Mouse (Mus musculus) MEL-GATA-1-ER (cell line): ENCODE results near the gene Stk26.
A peak's percentile ranks its signal among the peaks of the same experiment; 100 is the strongest.

Source experiments
- DNase-seq: peaks from one replicate; pipeline ENCODE4 v3.0.0-alpha.2; 2012; ENCODE audit warnings: low read depth; ENCODE audit errors: extremely low read depth

Stk26 gene

DNA sequence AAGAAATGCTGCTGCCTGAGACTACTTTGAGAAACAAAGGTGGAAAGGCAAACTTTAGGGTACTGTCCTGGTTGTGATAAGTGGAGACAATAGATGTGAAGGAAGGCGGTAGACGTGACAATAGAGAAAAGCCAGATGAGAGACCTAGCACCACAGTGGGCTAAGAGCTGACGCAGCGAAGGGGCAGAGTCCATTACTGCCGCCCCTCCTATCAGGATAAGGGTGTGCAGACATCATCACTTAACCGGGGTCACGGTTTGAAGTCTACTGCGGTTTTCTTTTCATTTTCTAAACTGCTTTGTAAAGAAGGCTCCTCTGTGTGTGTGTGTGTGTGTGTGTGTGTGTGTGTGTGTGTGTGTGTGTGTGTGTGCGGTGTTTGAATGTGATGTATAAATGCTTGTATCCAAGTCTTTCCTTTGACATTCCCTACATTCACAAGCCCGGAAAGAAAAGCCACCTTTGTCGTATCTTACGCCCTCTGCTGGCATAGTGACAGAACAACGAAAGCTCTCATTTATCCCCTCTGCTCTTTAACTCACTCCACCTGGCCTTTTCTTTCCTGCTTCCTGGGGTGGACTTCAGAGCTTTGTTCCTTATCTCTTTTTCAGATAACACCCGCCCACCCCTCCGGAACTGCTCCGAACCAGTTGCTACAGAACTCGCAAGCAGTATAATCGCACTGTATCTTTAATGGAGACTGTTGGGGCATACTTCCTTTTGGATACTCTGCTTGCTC, 84.0 kb downstream of the Stk26 start:
- no peak for DNase-seq

DNA sequence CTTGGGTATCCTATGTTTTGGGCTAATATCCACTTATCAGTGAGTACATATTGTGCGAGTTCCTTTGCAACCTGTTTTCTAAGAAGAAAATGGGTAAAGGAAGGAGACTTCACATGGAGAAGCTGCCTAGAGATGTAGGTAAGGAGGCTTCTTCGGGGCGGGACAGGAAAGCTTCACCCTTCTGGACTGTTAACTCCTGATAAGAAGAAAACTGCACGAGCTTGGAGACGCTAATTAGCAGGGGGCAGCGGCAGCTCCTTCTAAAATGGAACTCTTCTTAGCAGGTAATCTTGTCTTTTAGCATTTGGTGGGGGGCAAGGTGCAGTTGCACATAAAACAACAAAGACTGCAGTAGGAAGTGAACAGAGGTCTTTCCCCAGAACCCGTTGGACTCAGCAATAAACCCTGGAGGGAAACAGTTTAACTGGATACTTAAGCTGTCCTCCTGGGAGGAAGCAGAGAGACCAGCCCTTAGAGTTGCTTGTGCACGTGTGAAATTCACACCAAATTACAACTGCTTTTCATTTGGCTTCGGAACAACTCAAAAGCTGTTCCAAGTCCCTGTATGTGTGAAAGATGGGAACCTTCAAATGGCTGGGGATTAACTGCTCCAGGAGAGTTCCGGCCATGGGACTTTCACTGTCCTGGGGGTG, 86.2 kb downstream of the Stk26 start:
- peak; percentile 80 for DNase-seq

DNA sequence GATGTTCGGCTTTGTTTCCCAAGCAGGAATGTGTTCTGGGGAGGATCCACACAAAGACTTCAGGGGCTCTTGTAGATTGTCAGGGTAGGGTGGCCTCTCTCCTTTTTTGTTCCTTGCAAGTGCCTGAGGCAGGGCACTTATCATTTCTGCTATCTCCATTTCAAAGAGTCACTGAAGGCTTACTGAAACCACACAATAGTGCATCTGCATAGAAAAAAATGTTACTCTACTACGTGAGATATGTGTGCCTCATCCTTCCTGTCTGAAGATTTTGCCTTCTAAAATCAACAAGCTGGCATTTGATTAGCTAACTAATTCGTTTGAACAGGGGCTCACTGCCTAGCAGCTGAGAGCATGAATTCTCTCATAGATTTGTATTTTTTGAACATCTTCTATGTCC, 89.5 kb downstream of the Stk26 start:
- peak; percentile 39 for DNase-seq

DNA sequence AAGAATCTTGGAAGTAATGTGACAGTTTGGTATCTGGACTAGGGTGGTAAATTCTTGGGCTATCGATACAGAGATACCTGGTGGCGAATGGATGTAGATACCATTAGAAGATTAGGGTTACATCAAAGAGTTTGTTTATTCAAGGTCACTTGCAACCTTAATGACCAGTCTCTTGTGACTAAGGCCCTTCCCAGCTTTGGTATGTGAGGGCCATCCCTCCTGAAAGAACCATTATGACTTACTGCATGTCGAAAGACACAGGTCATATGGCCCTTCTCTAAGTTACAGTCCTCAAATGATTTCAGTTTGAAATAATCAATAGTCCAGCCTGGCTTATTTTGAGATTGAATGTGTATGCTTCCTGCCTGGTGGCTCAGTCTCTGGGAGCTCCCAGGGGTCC, 96.3 kb downstream of the Stk26 start:
- DNase-seq = no peak

DNA sequence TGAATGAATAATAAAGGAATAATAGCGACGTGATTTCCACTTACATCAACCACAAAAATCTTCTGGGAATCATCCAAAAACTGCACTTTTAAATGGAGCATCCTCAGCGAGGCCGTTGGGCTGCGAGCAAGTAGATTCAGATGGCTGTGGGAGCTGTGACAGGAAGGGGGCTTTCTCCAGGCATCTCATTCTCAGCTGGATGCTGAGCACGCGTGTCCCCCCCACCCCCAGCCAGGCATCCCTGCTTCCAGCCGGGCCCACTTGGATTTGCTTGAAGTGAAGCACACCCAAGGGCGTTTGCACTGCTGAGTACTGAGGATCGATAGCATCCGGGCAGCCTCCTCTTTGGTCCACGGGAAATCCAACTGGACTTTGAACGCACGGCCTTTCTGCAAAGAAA, 101.8 kb downstream of the Stk26 start, which contains the start of gene Frmd7:
TSS of gene Frmd7 (minus strand) at position 101 of the 400 bp plus-strand sequence.
- no peak for DNase-seq
